Mouse (Mus musculus): ENCODE measurements around the gene Nadk. TPM values are rescaled to one million over a fixed set of nuclear protein-coding genes. Genes with fewer than 3 reads are reported as not detected.
A peak's percentile ranks its signal among the peaks of the same experiment; 100 is the strongest.

The Nadk gene
- total RNA-seq, 2 experiments from 2014 or later = 36.6 to 36.7 TPM

GRCm38 (mm10) chr4:155599901-155600825 lies 38.0 kb downstream of the Nadk start:
- intact Hi-C loops (cut with DNase I) = no loop called here
- DNase-seq = no peak

- peak; percentile 93 to 94 for DNase-seq
- intact Hi-C loops (cut with DNase I) = no loop called here
Measured at GRCm38 (mm10) chr4:155601091-155601996, 39.2 kb downstream of the Nadk start, which contains the start of gene Slc35e2. TSS of gene Slc35e2 (plus strand) at chr4:155601416.

- no peak for DNase-seq
- intact Hi-C loops (cut with DNase I) = no loop called here
Measured at GRCm38 (mm10) chr4:155601997-155602456, 39.8 kb downstream of the Nadk start.

GRCm38 (mm10) chr4:155602753-155603152 lies 40.6 kb downstream of the Nadk start:
- intact Hi-C loops (cut with DNase I) = no loop called here
- no peak for DNase-seq

- intact Hi-C loops (cut with DNase I) = no loop called here
- DNase-seq = no peak
Measured at GRCm38 (mm10) chr4:155603801-155604200, 41.6 kb downstream of the Nadk start.

- no peak for DNase-seq
- intact Hi-C loops (cut with DNase I) = no loop called here
Measured at GRCm38 (mm10) chr4:155605132-155605531, 43.0 kb downstream of the Nadk start.

GRCm38 (mm10) chr4:155606825-155607224 lies 44.6 kb downstream of the Nadk start:
- intact Hi-C loops (cut with DNase I) = no loop called here
- DNase-seq = no peak

- no peak for DNase-seq
- intact Hi-C loops (cut with DNase I) = no loop called here
Measured at GRCm38 (mm10) chr4:155611860-155612259, 49.7 kb downstream of the Nadk start.

GRCm38 (mm10) chr4:155613264-155613663 lies 51.1 kb downstream of the Nadk start:
- intact Hi-C loops (cut with DNase I) = no loop called here
- DNase-seq = no peak

- intact Hi-C loops (cut with DNase I) = no loop called here
- no peak for DNase-seq
Measured at GRCm38 (mm10) chr4:155618321-155618720, 56.1 kb downstream of the Nadk start.

GRCm38 (mm10) chr4:155624338-155625291 lies 62.4 kb downstream of the Nadk start, which contains the start of gene Cdk11b:
TSS of gene Cdk11b (plus strand) at chr4:155624854.
- intact Hi-C loops (cut with DNase I) = loop anchor here (5.0 kb wide), 1 partner anchor 43 kb away; the partner anchor contains the start of gene Mib2
- DNase-seq = peak; percentile 94 to 97

- DNase-seq = no peak
- intact Hi-C loops (cut with DNase I) = no loop called here
Measured at GRCm38 (mm10) chr4:155630267-155630666, 68.1 kb downstream of the Nadk start.

GRCm38 (mm10) chr4:155635766-155636499 lies 73.8 kb downstream of the Nadk start:
- intact Hi-C loops (cut with DNase I) = no loop called here
- no peak for DNase-seq

Other genes with a start within 250 kb of the Nadk start
- gene Prkcz, start 201.0 kb upstream of the Nadk start, total RNA-seq (2021) = 1 to 10 TPM; 1.7 to 2.1 TPM
- not detected for gene Gabrd, start 164.3 kb upstream of the Nadk start, total RNA-seq (2021)
- under 1 TPM; 0.61 to 0.69 TPM for gene Cfap74, start 153.2 kb upstream of the Nadk start, total RNA-seq (2021)
- 1 to 10 TPM; 3.6 to 6.9 TPM for gene Tmem52, start 93.3 kb upstream of the Nadk start, total RNA-seq (2021)
- 100 to 1,000 TPM; 207 to 223 TPM for gene Gnb1, start 71.0 kb upstream of the Nadk start, total RNA-seq (2021)
- 10 to 100 TPM; 11.2 to 11.4 TPM for gene Slc35e2, start 39.0 kb downstream of the Nadk start, total RNA-seq (2021)
- 10 to 100 TPM; 25.8 to 28.9 TPM for gene Cdk11b, start 62.5 kb downstream of the Nadk start, total RNA-seq (2021)
- not detected for gene Gm10563, start 83.0 kb downstream of the Nadk start, total RNA-seq (2021)
- gene Mmp23, start 91.0 kb downstream of the Nadk start, total RNA-seq (2021) = 10 to 100 TPM; 14.5 to 16.8 TPM
- 10 to 100 TPM; 22.4 to 24.9 TPM for gene Mib2, start 106.8 kb downstream of the Nadk start, total RNA-seq (2021)
- gene Fndc10, start 132.0 kb downstream of the Nadk start, total RNA-seq (2021) = 1 to 10 TPM; 1.5 to 1.8 TPM
- gene Ssu72, start 142.4 kb downstream of the Nadk start, total RNA-seq (2021) = 10 to 100 TPM; 44.3 to 48.6 TPM
- gene Tmem240, start 172.4 kb downstream of the Nadk start, total RNA-seq (2021) = under 1 TPM; 0.38 to 0.44 TPM
- 10 to 100 TPM; 54.3 to 59.2 TPM for gene Atad3a, start 198.7 kb downstream of the Nadk start, total RNA-seq (2021)
- 10 to 100 TPM in 1 of 2 experiments, 1 to 10 TPM in 1; 9.2 to 12.6 TPM for gene Vwa1, start 212.3 kb downstream of the Nadk start, total RNA-seq (2021)
- gene Tmem88b, start 223.5 kb downstream of the Nadk start, total RNA-seq (2021) = 1 to 10 TPM; 1.2 TPM
- not detected for gene Ankrd65, start 228.1 kb downstream of the Nadk start, total RNA-seq (2021)
- 10 to 100 TPM; 72.4 to 72.5 TPM for gene Mrpl20, start 240.5 kb downstream of the Nadk start, total RNA-seq (2021)